Comparison of ENCODE assay signal across 15 mouse cellular contexts in the genomic region with DNA sequence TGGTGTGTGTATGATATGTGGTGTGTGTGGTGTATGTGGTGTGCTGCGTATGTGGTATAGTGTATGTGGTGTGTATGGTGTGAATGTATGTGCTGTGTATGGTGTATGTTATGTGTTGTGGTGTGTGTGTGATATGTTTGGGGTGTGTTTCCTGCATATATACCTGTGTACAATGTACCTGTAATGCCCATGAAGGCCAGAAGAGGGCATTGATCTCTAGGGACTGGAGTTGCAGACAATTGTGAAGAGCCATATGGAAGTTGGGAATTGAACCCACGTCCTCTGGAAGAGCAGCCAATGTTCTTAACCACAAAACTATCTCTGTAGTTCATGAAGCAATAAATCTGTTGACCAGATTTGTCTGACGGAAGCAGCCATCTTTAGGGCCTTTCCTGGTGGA. TPM values are rescaled to one million over a fixed set of nuclear protein-coding genes. Genes with fewer than 3 reads are reported as not detected.
DNase-seq lines count a peak whose midpoint lies in the region; ATAC-seq and TF ChIP-seq lines count a peak whose summit lies in the region.
"Had no signal": no experiment of that assay in that cellular context is flagged by ENCODE, and none has a peak within 500 bp of the region (broad histone marks: within the 10 kb centered on the region; RNA-seq: fewer than 3 reads in every experiment).

No protein-coding gene starts in this region.

- no peak for ATAC-seq in forebrain, postnatal 0 days
- no peak for ATAC-seq in forebrain, embryonic 12.5 days (ENCODE audit: low FRiP score)
- ATAC-seq: activated CD4-positive, CD25-positive, alpha-beta regulatory T cell, adult 4 months had no signal

- DNase-seq in forebrain, postnatal 0 days = no peak
- no peak for DNase-seq in left cerebral cortex, adult 2 months (ENCODE audit: extremely low spot score in 1 of 2, low spot score in 2 of 2)
- no peak for DNase-seq in left cerebral cortex, adult 18-20 months (ENCODE audit: low spot score in 2 of 2)
- DNase-seq in 416B (ENCODE audit: low read depth) = peak; percentile 42
- peak; percentile 39 for DNase-seq in MEL (ENCODE audit: low read depth, low spot score)
- DNase-seq in spleen, postnatal 10 days (ENCODE audit: low spot score in 2 of 2) = no peak
- no peak for DNase-seq in embryo, embryonic 10 days (ENCODE audit: low spot score)
- DNase-seq: left cerebral cortex, postnatal 4 days; lung, postnatal 14 days had no signal

- peak; percentile 59 for TF ChIP-seq CTCF in forebrain, postnatal 0 days (IDR thresholded peaks at IDR 0.05; ENCODE audit: low read depth)
- TF ChIP-seq CTCF in left cerebral cortex, adult 2 months (IDR thresholded peaks at IDR 0.05) = peak; percentile 35
- TF ChIP-seq CTCF in MEL (IDR thresholded peaks at IDR 0.05 in 2 of 3, conservative IDR thresholded peaks at IDR 0.05 in 1 of 3; ENCODE audit: control insufficient read depth in 1 of 3, insufficient read depth in 1 of 3, low read depth in 2 of 3, low read length in 3 of 3, poor library complexity in 1 of 3, severe bottlenecking in 1 of 3) = peak; percentile 9 to 56 (median 52); a peak in 5 of 6 replicates

- intact Hi-C loops in left cerebral cortex, adult 2 months (cut with DNase I) = loop anchor here (5.0 kb wide), 1 partner anchor 270 kb away; no protein-coding TSS in a partner anchor

- H3K27me3 ChIP-seq in forebrain, postnatal 0 days (ENCODE audit: insufficient read depth, low read length) = no peaks in the 10 kb centered on the region
- no peaks in the 10 kb centered on the region for H3K27me3 ChIP-seq in forebrain, embryonic 12.5 days
- H3K27me3 ChIP-seq in MEL (ENCODE audit: control insufficient read depth in 1 of 2, insufficient read depth in 2 of 2, low read length in 2 of 2) = no peaks in the 10 kb centered on the region

- no peaks in the 10 kb centered on the region for H3K36me3 ChIP-seq in forebrain, postnatal 0 days (ENCODE audit: insufficient read depth)
- no peaks in the 10 kb centered on the region for H3K36me3 ChIP-seq in forebrain, embryonic 12.5 days (replicated peaks)
- no peaks in the 10 kb centered on the region for H3K36me3 ChIP-seq in MEL (ENCODE audit: control insufficient read depth in 1 of 2, insufficient read depth in 2 of 2, low read length in 2 of 2)
- H3K36me3 ChIP-seq: heart, embryonic 10.5 days; hindbrain, embryonic 12.5 days had no signal

- H3K4me1 ChIP-seq in forebrain, postnatal 0 days (ENCODE audit: insufficient read depth) = no peaks in the 10 kb centered on the region
- H3K4me1 ChIP-seq in forebrain, embryonic 12.5 days = peaks cover 13% of the 10 kb centered on the region
- no peaks in the 10 kb centered on the region for H3K4me1 ChIP-seq in MEL (ENCODE audit: control insufficient read depth in 1 of 2, insufficient read depth in 2 of 2, low read length in 2 of 2)

- TF ChIP-seq RAD21 in MEL (IDR thresholded peaks at IDR 0.05; ENCODE audit: low read depth, low read length) = peak; percentile 24

- H3K9me3 ChIP-seq in forebrain, postnatal 0 days (ENCODE audit: low read length) = no peaks in the 10 kb centered on the region
- H3K9me3 ChIP-seq in forebrain, embryonic 12.5 days = no peaks in the 10 kb centered on the region
- H3K9me3 ChIP-seq in MEL (replicated peaks; ENCODE audit: insufficient read depth, low read length) = no peaks in the 10 kb centered on the region
- H3K9me3 ChIP-seq: heart, embryonic 10.5 days had no signal

- H3K9ac ChIP-seq in forebrain, postnatal 0 days = no peak overlapping the region
- H3K9ac ChIP-seq in forebrain, embryonic 12.5 days = no peak overlapping the region
- no peak overlapping the region for H3K9ac ChIP-seq in MEL (ENCODE audit: control insufficient read depth, low read depth, low read length, poor library complexity, severe bottlenecking)
- H3K9ac ChIP-seq: hindbrain, embryonic 12.5 days had no signal

- 71% methylated on average over 3 of the region's 3 CpGs for WGBS in forebrain, postnatal 0 days
- 69% methylated on average over 3 of the region's 3 CpGs for WGBS in forebrain, embryonic 12.5 days

- no peak for TF ChIP-seq POLR2A in MEL (IDR thresholded peaks at IDR 0.05; ENCODE audit: control insufficient read depth in 1 of 2, insufficient read depth in 1 of 2, low read depth in 1 of 2, low read length in 2 of 2, poor library complexity in 1 of 2)

- TF ChIP-seq EP300 in MEL (IDR thresholded peaks at IDR 0.05; ENCODE audit: low read depth in 1 of 2, low read length in 2 of 2) = no peak

- H3K4me3 ChIP-seq in forebrain, postnatal 0 days (ENCODE audit: low read depth, low read length) = no peak overlapping the region
- H3K4me3 ChIP-seq in forebrain, embryonic 12.5 days (replicated peaks) = no peak overlapping the region
- no peak overlapping the region for H3K4me3 ChIP-seq in left cerebral cortex, adult 2 months
- no peak overlapping the region for H3K4me3 ChIP-seq in MEL (ENCODE audit: control insufficient read depth in 1 of 2, insufficient read depth in 1 of 2, low read depth in 2 of 2, low read length in 2 of 2)
- H3K4me3 ChIP-seq: heart, embryonic 10.5 days; hindbrain, embryonic 12.5 days had no signal

- H3K27ac ChIP-seq in forebrain, postnatal 0 days (ENCODE audit: low read depth, low read length) = no peak overlapping the region
- H3K27ac ChIP-seq in forebrain, embryonic 12.5 days = no peak overlapping the region
- H3K27ac ChIP-seq in left cerebral cortex, adult 2 months = no peak overlapping the region
- H3K27ac ChIP-seq in MEL (ENCODE audit: control insufficient read depth, low read depth, low read length) = no peak overlapping the region
- H3K27ac ChIP-seq: heart, embryonic 10.5 days; hindbrain, embryonic 12.5 days had no signal

- no peaks in the 10 kb centered on the region for H3K79me2 ChIP-seq in MEL (ENCODE audit: control insufficient read depth, insufficient read depth, low read length, poor library complexity)

- no peak overlapping the region for H3K4me2 ChIP-seq in forebrain, postnatal 0 days (ENCODE audit: low read depth)
- H3K4me2 ChIP-seq in forebrain, embryonic 12.5 days = no peak overlapping the region
- H3K4me2 ChIP-seq: hindbrain, embryonic 12.5 days had no signal

TF ChIP-seq in MEL, 35 proteins besides CTCF, POLR2A, EP300 and RAD21:
- TF ChIP-seq POLR2AphosphoS2 (IDR thresholded peaks at IDR 0.05; ENCODE audit: low read length) = no peak
- peak; percentile 37 for TF ChIP-seq SMC3 (IDR thresholded peaks at IDR 0.05; ENCODE audit: low read depth, low read length)
- TF ChIP-seq TBP (IDR thresholded peaks at IDR 0.05; ENCODE audit: low read depth, low read length) = no peak
- peak; percentile 2; the same call in 1 of the 2 replicates for TF ChIP-seq POLR2AphosphoS5 (IDR thresholded peaks at IDR 0.05; ENCODE audit: borderline replicate concordance, low read depth, low read length)
TF ChIP-seq in MEL: peak in this region for 2.

RNA-seq across cellular contexts. Expression of gene Wnt7b, which starts 15.1 kb away (rescaled TPM):
- 59.3 and 67.3 TPM in 2 replicates for total RNA-seq in forebrain, postnatal 0 days (2014; rRNA removed)
- polyA plus RNA-seq in forebrain, postnatal 0 days (2015; fragmentation: Nextera tagmentation; extraction: Ambion mirVana) = 54.0 and 68.4 TPM in 2 replicates
- polyA plus RNA-seq in forebrain, embryonic 12.5 days (2016; fragmentation: Nextera tagmentation; extraction: Ambion mirVana) = 111 and 130 TPM in 2 replicates
- 10 to 100 TPM; 33.8 to 35.5 TPM for total RNA-seq in left cerebral cortex, adult 2 months (2021)
- total RNA-seq in left cerebral cortex, adult 18-20 months (2021) = 10 to 100 TPM; 32.9 to 37.5 TPM
- not detected in 2 replicates for total RNA-seq in MEL (2012; rRNA removed)
- not detected for polyA plus RNA-seq in MEL (2012; ENCODE audit: insufficient read depth in 1 of 2, insufficient read length in 2 of 2, low read depth in 1 of 2, low replicate concordance in 2 of 2, missing spikeins in 1 of 2)
- total RNA-seq: monocyte, adult 5-6 weeks; neutrophil, adult 5-6 weeks had no signal
- polyA plus RNA-seq: activated CD4-positive, CD25-positive, alpha-beta regulatory T cell, adult 4 months had no signal

Comparison
In these comparisons a context has a peak if more than half of its experiments do, and no peak if none do; other contexts are left out.
1. DNase-seq: peak in 416B (single experiment) and MEL (single experiment); none in forebrain, postnatal 0 days (single experiment), left cerebral cortex, adult 2 months (0 of 2), left cerebral cortex, adult 18-20 months (0 of 2), spleen, postnatal 10 days (0 of 2) and embryo, embryonic 10 days (single experiment).
2. RNA of gene Wnt7b, which starts 15.1 kb away (total RNA-seq): 59.3 to 67.3 TPM in forebrain, postnatal 0 days, 32.9 to 37.5 TPM in left cerebral cortex, adult 18-20 months and 33.8 to 35.5 TPM in left cerebral cortex, adult 2 months; not detected in MEL; every median in the first group is over 10 times any median in the second.
3. Peak in every context shown above with its lines, with median percentiles within 50 percentile points of each other: CTCF ChIP-seq.